Mouse (Mus musculus) common myeloid progenitor, adult 5-6 weeks (primary cell): ENCODE measurements around the gene Zfyve27. TPM values are rescaled to one million over a fixed set of nuclear protein-coding genes. Genes with fewer than 3 reads are reported as not detected.

ENCODE experiments used
- ATAC-seq: replicated peaks from 2 replicates; pipeline ENCODE4 v1.8.0; 2016; ENCODE audit warnings: low read depth, mild to moderate bottlenecking, moderate TSS enrichment, inconsistent platforms; ENCODE audit not compliant: poor library complexity, severe bottlenecking
- total RNA-seq: library from RNA; stranded (forward); fragments of 200-1000, 187-1606 nt; gene quantifications from 2 replicates; pipeline ENCODE4 v1.2.3, GENCODE M21; 2017

The Zfyve27 gene
- total RNA-seq, 1 experiment from 2014 or later: 17.5 TPM

GRCm38 (mm10) chr19:42216699-42217373 lies 53.1 kb downstream of the Zfyve27 start:
- ATAC-seq: no peak

GRCm38 (mm10) chr19:42217374-42217763 lies 53.6 kb downstream of the Zfyve27 start:
- ATAC-seq: peak; percentile 62; the same call in 1 of the 2 replicates

- ATAC-seq: no peak
Measured at GRCm38 (mm10) chr19:42226451-42226850, 62.7 kb downstream of the Zfyve27 start.

GRCm38 (mm10) chr19:42229499-42230287 lies 65.9 kb downstream of the Zfyve27 start:
- ATAC-seq: no peak

- no peak for ATAC-seq
Measured at GRCm38 (mm10) chr19:42230288-42230568, 66.5 kb downstream of the Zfyve27 start.

- no peak for ATAC-seq
Measured at GRCm38 (mm10) chr19:42230986-42231385, 67.2 kb downstream of the Zfyve27 start.

GRCm38 (mm10) chr19:42237602-42238340 lies 74.0 kb downstream of the Zfyve27 start:
- ATAC-seq: no peak

GRCm38 (mm10) chr19:42238341-42238715 lies 74.6 kb downstream of the Zfyve27 start:
- no peak for ATAC-seq

GRCm38 (mm10) chr19:42240881-42241280 lies 77.1 kb downstream of the Zfyve27 start:
- no peak for ATAC-seq

- ATAC-seq: no peak
Measured at GRCm38 (mm10) chr19:42243401-42243800, 79.7 kb downstream of the Zfyve27 start.

Other genes with a start within 250 kb of the Zfyve27 start
- gene Exosc1, start 230.5 kb upstream of the Zfyve27 start, total RNA-seq: 77.8 and 81.5 TPM in 2 replicates
- gene Zdhhc16, start 230.5 kb upstream of the Zfyve27 start, total RNA-seq: 21.9 and 41.6 TPM in 2 replicates
- gene Mms19, start 182.8 kb upstream of the Zfyve27 start, total RNA-seq: 13.5 and 34.9 TPM in 2 replicates
- gene Ubtd1, start 182.2 kb upstream of the Zfyve27 start, total RNA-seq: 3.6 and 4.1 TPM in 2 replicates
- not detected in 2 replicates for gene Ankrd2, start 128.0 kb upstream of the Zfyve27 start, total RNA-seq
- gene Hoga1, start 118.3 kb upstream of the Zfyve27 start, total RNA-seq: not detected in 2 replicates
- not detected in 2 replicates for gene 4933411K16Rik, start 111.7 kb upstream of the Zfyve27 start, total RNA-seq
- 1.4 and 1.7 TPM in 2 replicates for gene Morn4, start 77.6 kb upstream of the Zfyve27 start, total RNA-seq
- gene Pi4k2a, start 73.5 kb upstream of the Zfyve27 start, total RNA-seq: 7.8 and 12.5 TPM in 2 replicates
- gene Avpi1, start 34.9 kb upstream of the Zfyve27 start, total RNA-seq: 3.1 and 5.1 TPM in 2 replicates
- gene Marveld1, start 16.6 kb upstream of the Zfyve27 start, total RNA-seq: 10.7 and 12.0 TPM in 2 replicates
- not detected in 2 replicates for gene Sfrp5, start 38.3 kb downstream of the Zfyve27 start, total RNA-seq
- not detected in 2 replicates for gene Golga7b, start 83.6 kb downstream of the Zfyve27 start, total RNA-seq